In genomic region chr2:180967010-180967763, GRCm38 (mm10) we compare ENCODE assay signal across 8 mouse cellular contexts. TPM values are rescaled to one million over a fixed set of nuclear protein-coding genes. Genes with fewer than 3 reads are reported as not detected.
DNase-seq lines count a peak whose midpoint lies in the region; ATAC-seq and TF ChIP-seq lines count a peak whose summit lies in the region.

Gene Arfgap1, plus strand, starts transcription at chr2:180967225.

- H3K4me1 ChIP-seq in cortical plate, adult 2 months (ENCODE audit: control insufficient read depth, insufficient read depth, low read length): peaks cover 6% of the 10 kb centered on the region; the same call in 1 of the 2 replicates
- peaks cover 68% of the 10 kb centered on the region for H3K4me1 ChIP-seq in megakaryocyte, embryonic 14.5 days

- peak; percentile 78 to 85 for DNase-seq in gastrocnemius, adult 8-10 months (ENCODE audit: low spot score in 2 of 2)
- peak; percentile 54 for DNase-seq in hindlimb bud, embryonic 11.5 days (ENCODE audit: extremely low spot score, low read depth, low spot score)
- DNase-seq in left cerebral cortex, adult 8-10 months (ENCODE audit: low spot score in 2 of 2): peak; percentile 82 to 91
- DNase-seq in right cerebral cortex, postnatal 10 days (ENCODE audit: low spot score in 2 of 2): peak; percentile 96
- peak; percentile 87 for DNase-seq in urinary bladder, postnatal 25 days (ENCODE audit: low spot score)

- no peaks in the 10 kb centered on the region for H3K9me3 ChIP-seq in megakaryocyte, embryonic 14.5 days

- H3K4me3 ChIP-seq in cortical plate, adult 2 months (ENCODE audit: insufficient read depth, low read length): peak within 1 kb of the TSS; percentile 90
- peak within 1 kb of the TSS; percentile 92 for H3K4me3 ChIP-seq in megakaryocyte, embryonic 14.5 days (replicated peaks)

- ATAC-seq in activated CD4-positive, CD25-positive, alpha-beta regulatory T cell, adult 4 months: peak; percentile 93

- peak within 1 kb of the TSS; percentile 98 for H3K27ac ChIP-seq in cortical plate, adult 2 months (ENCODE audit: insufficient read depth, low read length)

- H3K27me3 ChIP-seq in megakaryocyte, embryonic 14.5 days (replicated peaks): peaks cover 4% of the 10 kb centered on the region

- TF ChIP-seq POLR2A in cortical plate, adult 2 months (IDR thresholded peaks at IDR 0.05; ENCODE audit: extremely low read depth, insufficient read depth, low read length): peak; percentile 87

- peaks cover 35% of the 10 kb centered on the region for H3K36me3 ChIP-seq in megakaryocyte, embryonic 14.5 days (replicated peaks; ENCODE audit: low read length)

- TF ChIP-seq CTCF in cortical plate, adult 2 months (IDR thresholded peaks at IDR 0.05; ENCODE audit: extremely low read depth, insufficient read depth, low read length): no peak

RNA-seq across cellular contexts. Expression of gene Arfgap1, which starts in this region (rescaled TPM):
- 10 to 100 TPM; 40.5 to 50.4 TPM for polyA plus RNA-seq in activated CD4-positive, CD25-positive, alpha-beta regulatory T cell, adult 4 months (2017; shearing (Covaris generic))
- polyA plus RNA-seq in cortical plate, adult 2 months (2012; rRNA removed): 146 and 163 TPM in 2 replicates
- 10 to 100 TPM; 31.7 to 34.2 (median 33.0) TPM for total RNA-seq in gastrocnemius, adult 8-10 months (2022)
- total RNA-seq in left cerebral cortex, adult 8-10 months (2022): 100 to 1,000 TPM; 137 to 153 (median 140) TPM
- 10.9 and 22.8 TPM in 2 replicates for polyA plus RNA-seq in megakaryocyte, embryonic 14.5 days (2012; ENCODE audit: insufficient read depth, low replicate concordance)

Comparison
In these comparisons a context has a peak if more than half of its experiments do, and no peak if none do; other contexts are left out.
1. Peak in every context shown above with its lines: DNase-seq, ATAC-seq, H3K4me3 ChIP-seq and H3K27ac ChIP-seq.